Mouse (Mus musculus) erythroblast, adult 5-6 weeks (primary cell): ENCODE data around the gene Map7d1. TPM values are rescaled to one million over a fixed set of nuclear protein-coding genes. Genes with fewer than 3 reads are reported as not detected.

Experiments
- ATAC-seq: replicated peaks from 2 replicates; pipeline ENCODE4 v1.8.0; 2016; ENCODE audit warnings: moderate number of reproducible peaks, mild to moderate bottlenecking, moderate TSS enrichment, inconsistent platforms; ENCODE audit not compliant: poor library complexity, low FRiP score, severe bottlenecking
- total RNA-seq, 2 experiments: library from RNA; stranded (forward) in 1 of 2; stranded (reverse) in 1 of 2; fragments of 150-400 nt in 1 of 2; fragments of 200-764, 138-1000 nt in 1 of 2; gene quantifications; 2 replicates each; pipeline versions ENCODE4 v1.2.3 to v1.2.4; 2015 to 2017; ENCODE audit warnings: low replicate concordance in 2 of 2

Map7d1 gene
- total RNA-seq, 2 experiments from 2014 or later: 3.3 to 7.7 TPM

DNA sequence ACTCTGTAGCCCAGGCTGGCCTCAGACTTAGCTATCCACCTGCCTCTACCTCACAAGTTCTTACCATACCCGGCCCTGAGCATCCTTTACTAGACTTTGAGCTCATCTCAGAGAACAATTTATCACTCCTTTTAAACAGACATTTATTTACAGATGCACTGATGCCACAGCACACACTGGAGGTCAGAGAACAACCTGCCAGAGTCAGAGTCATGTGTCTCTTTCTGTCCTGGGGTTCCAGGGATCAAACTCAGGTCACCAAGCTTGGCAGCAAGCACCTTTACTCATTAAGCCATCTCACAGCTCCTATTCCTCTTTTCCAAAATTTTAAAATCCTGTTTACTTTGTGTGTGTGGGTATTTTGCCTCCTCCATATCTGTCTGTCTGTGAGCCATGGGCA is 50.8 kb downstream of the Map7d1 start:
- ATAC-seq: no peak

GRCm38 (mm10) chr4:126204661-126205230 is 51.4 kb downstream of the Map7d1 start:
- ATAC-seq: no peak

DNA sequence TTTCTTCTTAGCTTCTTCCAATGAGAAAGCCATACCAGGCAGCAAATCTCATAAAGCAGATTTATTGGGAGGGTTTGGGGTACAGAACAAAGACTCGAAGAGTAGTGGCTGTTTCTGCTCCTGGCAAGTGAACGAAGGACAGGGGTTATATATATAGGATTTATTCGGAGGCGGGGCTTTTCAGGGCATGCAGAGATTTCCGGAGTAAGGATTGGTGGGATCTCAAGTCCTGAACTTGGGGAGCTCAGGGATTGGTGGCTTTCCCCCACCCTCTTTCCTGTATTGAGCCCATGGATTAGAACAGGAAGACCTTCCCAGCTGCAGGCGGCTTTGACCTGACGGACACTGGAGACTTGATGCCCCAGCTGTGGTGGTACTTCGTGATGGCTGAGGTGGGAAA is 52.1 kb downstream of the Map7d1 start:
- ATAC-seq: no peak

DNA sequence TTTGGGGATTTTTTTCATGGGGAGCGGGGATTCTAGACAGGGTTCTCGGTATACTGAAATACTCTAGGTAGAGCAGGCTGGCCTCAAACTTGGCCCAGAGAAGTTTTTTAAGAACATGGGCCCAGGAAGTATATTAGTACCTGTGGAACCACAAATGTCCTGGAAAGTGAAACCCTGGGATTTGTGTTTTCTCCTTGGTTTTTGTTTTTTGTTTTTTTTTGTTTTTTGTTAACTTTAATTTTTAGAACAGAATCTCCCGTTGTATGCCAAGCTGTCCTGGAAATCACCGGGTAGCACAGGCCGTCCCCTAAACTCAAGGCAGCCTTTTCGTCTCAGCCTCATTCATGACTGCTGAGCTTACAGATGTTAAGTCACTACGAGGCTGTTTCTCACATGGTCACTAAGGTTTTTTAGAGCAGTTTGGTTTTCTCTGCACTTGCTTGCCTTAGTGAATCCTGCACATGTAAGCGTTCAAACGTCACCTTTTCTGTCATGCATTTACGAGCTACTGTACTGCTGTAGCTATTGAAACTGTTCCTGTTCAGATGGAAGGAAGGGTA is 52.7 kb downstream of the Map7d1 start:
- no peak for ATAC-seq

DNA sequence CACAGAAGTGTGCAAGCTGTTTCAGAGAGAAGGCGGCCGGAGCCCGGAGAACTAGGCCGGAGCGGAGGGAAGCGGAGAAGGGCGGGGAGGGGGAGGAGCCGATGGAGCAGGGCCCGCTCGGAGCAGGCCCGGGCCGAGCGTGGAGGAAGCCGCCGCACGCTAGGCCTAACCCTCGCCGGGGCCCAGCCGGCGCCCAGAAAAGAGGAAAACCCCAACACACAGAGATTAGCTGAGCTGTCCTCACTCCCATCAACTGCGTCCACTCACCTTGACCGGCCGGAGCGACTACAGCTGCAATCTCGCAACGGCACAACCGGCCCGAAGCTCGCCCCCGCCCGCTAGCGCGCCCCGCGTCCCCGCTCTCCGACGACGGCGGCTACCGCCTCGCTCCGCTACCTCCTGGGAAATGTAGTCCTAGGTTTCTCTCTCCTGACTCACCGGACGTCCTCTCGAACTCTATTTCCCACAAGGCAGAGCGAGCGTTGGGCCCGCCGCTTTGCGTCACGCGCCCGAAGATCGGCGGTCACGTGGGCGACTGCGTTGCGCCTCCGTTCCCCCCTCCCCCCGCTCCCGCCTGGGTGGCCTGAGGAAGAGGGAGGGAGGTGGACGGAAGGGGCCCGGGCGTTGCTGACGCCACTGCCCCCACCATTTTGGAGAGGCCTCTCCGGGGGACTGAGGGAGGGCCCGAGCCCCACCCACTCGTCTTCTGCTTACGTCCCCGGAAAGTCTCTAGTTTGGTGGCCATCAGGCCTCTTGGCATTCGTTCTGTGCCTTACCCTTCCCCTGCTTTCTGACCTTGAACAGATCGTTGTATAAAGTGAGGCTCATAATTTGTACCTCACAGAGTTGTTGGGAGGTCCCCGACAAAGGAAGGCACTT is 53.6 kb downstream of the Map7d1 start, which contains the start of gene Thrap3:
TSS of gene Thrap3 (minus strand) at position 458 of the 879 bp plus-strand sequence.
- ATAC-seq: peak; percentile 87

- peak; percentile 44 for ATAC-seq
Measured at GRCm38 (mm10) chr4:126201514-126202302, 54.4 kb downstream of the Map7d1 start.

GRCm38 (mm10) chr4:126200656-126201055 is 55.5 kb downstream of the Map7d1 start:
- no peak for ATAC-seq

GRCm38 (mm10) chr4:126200036-126200435 is 56.1 kb downstream of the Map7d1 start:
- ATAC-seq: no peak

DNA sequence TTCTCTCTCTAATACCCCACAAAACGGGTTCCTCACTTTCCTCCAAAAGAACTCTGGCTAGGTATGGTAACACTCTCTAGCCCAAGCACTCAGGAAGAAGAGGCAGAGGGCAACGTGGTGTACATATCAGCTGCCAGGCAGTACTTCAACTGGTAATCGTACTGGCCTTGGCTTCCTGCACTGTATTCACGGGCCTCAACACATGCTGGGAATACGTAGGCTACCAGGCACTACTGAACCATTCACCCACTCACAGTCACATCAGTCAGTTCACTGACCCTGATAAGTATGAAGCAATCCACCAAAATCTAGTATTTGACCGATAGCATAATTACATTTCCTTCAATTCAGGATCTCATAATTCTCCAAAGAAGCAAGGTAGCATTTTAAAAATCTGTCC is 56.6 kb downstream of the Map7d1 start:
- no peak for ATAC-seq

- ATAC-seq: no peak
Measured at GRCm38 (mm10) chr4:126197485-126197884, 58.7 kb downstream of the Map7d1 start.

DNA sequence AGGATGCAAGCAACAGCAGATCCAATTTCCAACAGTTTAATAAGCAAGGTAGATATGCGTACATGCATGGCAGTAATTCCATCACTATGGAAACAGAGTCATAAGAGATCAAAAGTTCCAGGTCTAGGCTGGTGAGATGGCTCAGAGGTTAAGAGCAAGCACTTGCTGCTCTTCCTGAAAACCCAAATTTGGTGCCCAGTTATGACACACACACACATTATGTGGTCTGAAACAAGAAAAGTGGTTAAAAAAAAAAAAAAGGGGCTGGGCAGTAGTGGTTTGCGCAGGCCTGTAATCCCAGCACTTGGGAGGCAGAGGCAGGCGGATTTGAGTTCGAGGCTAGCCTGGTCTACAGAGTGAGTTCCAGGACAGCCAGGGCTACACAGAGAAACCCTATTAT is 61.2 kb downstream of the Map7d1 start:
- no peak for ATAC-seq

- no peak for ATAC-seq
Measured at GRCm38 (mm10) chr4:126194216-126194615, 61.9 kb downstream of the Map7d1 start.

DNA sequence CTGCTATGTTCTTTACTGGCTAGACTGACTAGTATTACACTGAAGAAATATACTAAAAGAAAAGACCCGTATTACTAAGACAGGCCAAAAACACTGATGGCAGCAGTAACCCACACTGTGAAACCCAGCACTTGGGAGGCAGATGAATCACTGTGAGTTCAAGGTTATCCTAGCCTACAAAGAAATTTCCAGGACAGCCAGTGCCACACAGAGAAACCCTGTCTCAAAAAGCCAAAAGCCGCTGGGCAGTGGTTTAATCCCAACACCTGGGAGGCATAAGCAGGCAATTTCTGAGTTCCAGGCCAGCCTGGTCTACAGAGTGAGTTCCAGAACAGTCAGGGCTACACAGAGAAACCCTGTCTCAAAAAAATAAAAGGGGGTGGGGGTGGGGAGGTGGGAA is 65.5 kb downstream of the Map7d1 start:
- no peak for ATAC-seq

- ATAC-seq: no peak
Measured at GRCm38 (mm10) chr4:126187096-126187495, 69.0 kb downstream of the Map7d1 start.

DNA sequence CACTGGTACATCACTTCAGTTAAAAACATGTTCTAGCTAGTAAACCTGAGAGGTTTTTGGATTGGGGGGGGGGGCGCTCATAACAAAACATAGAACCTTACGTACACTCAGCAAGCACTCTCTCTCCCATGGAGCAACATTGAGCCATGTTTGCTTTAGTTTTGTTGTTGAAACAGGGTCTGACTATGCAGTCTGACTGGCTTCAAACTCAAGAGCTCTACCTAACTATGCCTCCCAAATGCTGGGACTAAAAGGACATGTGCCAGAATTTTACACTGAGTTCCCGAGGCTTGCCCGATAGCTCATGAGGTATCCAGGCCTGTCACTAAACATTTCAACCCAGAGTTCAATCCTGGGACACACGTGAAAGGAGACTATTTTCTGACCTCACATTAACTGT is 73.1 kb downstream of the Map7d1 start:
- ATAC-seq: no peak

Other genes starting within 250 kb of the Map7d1 start
- 74.2 and 86.5 TPM in 2 replicates for gene Csf3r, start 231.8 kb downstream of the Map7d1 start, total RNA-seq (2015; ENCODE audit: low replicate concordance)
- 18.5 and 32.1 TPM in 2 replicates for gene Csf3r, start 231.8 kb downstream of the Map7d1 start, total RNA-seq (2017; ENCODE audit: low replicate concordance)
- 28.2 and 37.1 TPM in 2 replicates for gene Mrps15, start 209.4 kb downstream of the Map7d1 start, total RNA-seq (2015; ENCODE audit: low replicate concordance)
- gene Mrps15, start 209.4 kb downstream of the Map7d1 start, total RNA-seq (2017; ENCODE audit: low replicate concordance): 3.9 and 14.2 TPM in 2 replicates
- gene Oscp1, start 197.8 kb downstream of the Map7d1 start, total RNA-seq (2015; ENCODE audit: low replicate concordance): 1.2 and 3.3 TPM in 2 replicates
- gene Oscp1, start 197.8 kb downstream of the Map7d1 start, total RNA-seq (2017; ENCODE audit: low replicate concordance): 2.0 and 5.8 TPM in 2 replicates
- 5.6 and 14.0 TPM in 2 replicates for gene Lsm10, start 159.7 kb downstream of the Map7d1 start, total RNA-seq (2015; ENCODE audit: low replicate concordance)
- 2.0 and 6.5 TPM in 2 replicates for gene Lsm10, start 159.7 kb downstream of the Map7d1 start, total RNA-seq (2017; ENCODE audit: low replicate concordance)
- 3.8 and 4.0 TPM in 2 replicates for gene Stk40, start 152.4 kb downstream of the Map7d1 start, total RNA-seq (2015; ENCODE audit: low replicate concordance)
- 4.2 TPM in 2 replicates for gene Stk40, start 152.4 kb downstream of the Map7d1 start, total RNA-seq (2017; ENCODE audit: low replicate concordance)
- not detected in 2 replicates for gene Eva1b, start 108.6 kb downstream of the Map7d1 start, total RNA-seq (2015; ENCODE audit: low replicate concordance)
- not detected in 2 replicates for gene Eva1b, start 108.6 kb downstream of the Map7d1 start, total RNA-seq (2017; ENCODE audit: low replicate concordance)
- not detected in 2 replicates for gene Sh3d21, start 92.9 kb downstream of the Map7d1 start, total RNA-seq (2015; ENCODE audit: low replicate concordance)
- gene Sh3d21, start 92.9 kb downstream of the Map7d1 start, total RNA-seq (2017; ENCODE audit: low replicate concordance): 0.09 and 0.70 TPM in 2 replicates
- 40.5 and 74.0 TPM in 2 replicates for gene Thrap3, start 53.6 kb downstream of the Map7d1 start, total RNA-seq (2015; ENCODE audit: low replicate concordance)
- 130 and 133 TPM in 2 replicates for gene Thrap3, start 53.6 kb downstream of the Map7d1 start, total RNA-seq (2017; ENCODE audit: low replicate concordance)
- 8.3 and 12.7 TPM in 2 replicates for gene Trappc3, start 6.0 kb upstream of the Map7d1 start, total RNA-seq (2015; ENCODE audit: low replicate concordance)
- gene Trappc3, start 6.0 kb upstream of the Map7d1 start, total RNA-seq (2017; ENCODE audit: low replicate concordance): 10.7 and 14.2 TPM in 2 replicates
- gene Col8a2, start 30.4 kb upstream of the Map7d1 start, total RNA-seq (2015; ENCODE audit: low replicate concordance): not detected in 2 replicates
- not detected in 2 replicates for gene Col8a2, start 30.4 kb upstream of the Map7d1 start, total RNA-seq (2017; ENCODE audit: low replicate concordance)
- gene Adprhl2, start 65.4 kb upstream of the Map7d1 start, total RNA-seq (2015; ENCODE audit: low replicate concordance): 0.77 and 2.1 TPM in 2 replicates
- 4.3 and 4.6 TPM in 2 replicates for gene Adprhl2, start 65.4 kb upstream of the Map7d1 start, total RNA-seq (2017; ENCODE audit: low replicate concordance)
- not detected in 2 replicates for gene Tekt2, start 69.3 kb upstream of the Map7d1 start, total RNA-seq (2015; ENCODE audit: low replicate concordance)
- gene Tekt2, start 69.3 kb upstream of the Map7d1 start, total RNA-seq (2017; ENCODE audit: low replicate concordance): not detected in 2 replicates
- gene Ago3, start 173.2 kb upstream of the Map7d1 start, total RNA-seq (2015; ENCODE audit: low replicate concordance): 1.5 and 20.0 TPM in 2 replicates
- 0.77 and 1.5 TPM in 2 replicates for gene Ago3, start 173.2 kb upstream of the Map7d1 start, total RNA-seq (2017; ENCODE audit: low replicate concordance)
- 4.8 and 5.2 TPM in 2 replicates for gene Ago1, start 212.2 kb upstream of the Map7d1 start, total RNA-seq (2015; ENCODE audit: low replicate concordance)
- 2.8 and 3.7 TPM in 2 replicates for gene Ago1, start 212.2 kb upstream of the Map7d1 start, total RNA-seq (2017; ENCODE audit: low replicate concordance)